Mouse (Mus musculus): Measurements from ENCODE around the gene Xbp1.
"Not testable (repeated sequence)": the region's sequence is repeated elsewhere in the genome, so short reads cannot be mapped to it uniquely, and the experiment has no call there.

GRCm38 (mm10) chr11:5537454-5537853, 17.0 kb downstream of the Xbp1 start:
- TF ChIP-seq POLR2A (IDR thresholded peaks at IDR 0.05; ENCODE audit: borderline replicate concordance, control insufficient read depth, low read depth, low read length); CTCF (IDR thresholded peaks at IDR 0.05; ENCODE audit: control insufficient read depth, insufficient read depth, low read length): not testable (repeated sequence)
